Mouse (Mus musculus): Measurements from ENCODE around the gene Adgrv1.

Adgrv1 gene

GRCm38 (mm10) chr13:81610349-81610748, 22.6 kb downstream of the Adgrv1 start:
- no peak for DNase-seq

GRCm38 (mm10) chr13:81606991-81607390, 26.0 kb downstream of the Adgrv1 start:
- DNase-seq = no peak

DNA sequence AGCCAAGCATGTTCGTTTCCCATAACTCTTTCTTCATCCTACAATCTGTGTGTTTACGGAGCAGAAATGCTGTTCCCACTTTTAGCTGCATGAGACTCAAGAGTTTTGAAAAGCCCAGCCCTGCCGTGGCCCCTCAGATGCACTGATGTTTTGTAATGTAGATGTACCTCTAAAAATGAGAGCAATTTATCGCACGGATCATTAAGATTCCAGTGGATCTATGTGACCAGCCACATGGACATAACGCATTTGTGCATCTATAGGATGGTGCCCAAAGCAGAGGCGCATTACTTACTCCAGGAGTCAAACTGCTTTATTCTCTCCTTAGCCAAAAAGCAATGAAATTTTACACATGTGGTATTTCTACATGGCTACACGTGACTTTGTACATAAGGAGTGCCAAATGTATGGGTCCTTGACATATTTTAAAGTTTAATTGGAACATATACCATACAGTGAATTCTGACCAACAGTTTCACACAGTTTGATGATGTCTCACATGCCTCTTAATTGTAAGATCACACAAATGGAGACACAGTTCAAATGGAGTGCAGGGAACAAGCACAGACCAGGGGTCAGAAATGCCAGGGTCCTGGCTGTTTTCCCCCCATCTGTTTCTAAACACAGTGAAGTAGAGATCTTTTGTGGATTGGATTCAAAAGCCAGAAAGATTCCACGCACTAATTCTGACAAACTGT, 35.9 kb downstream of the Adgrv1 start:
- no peak for DNase-seq

DNA sequence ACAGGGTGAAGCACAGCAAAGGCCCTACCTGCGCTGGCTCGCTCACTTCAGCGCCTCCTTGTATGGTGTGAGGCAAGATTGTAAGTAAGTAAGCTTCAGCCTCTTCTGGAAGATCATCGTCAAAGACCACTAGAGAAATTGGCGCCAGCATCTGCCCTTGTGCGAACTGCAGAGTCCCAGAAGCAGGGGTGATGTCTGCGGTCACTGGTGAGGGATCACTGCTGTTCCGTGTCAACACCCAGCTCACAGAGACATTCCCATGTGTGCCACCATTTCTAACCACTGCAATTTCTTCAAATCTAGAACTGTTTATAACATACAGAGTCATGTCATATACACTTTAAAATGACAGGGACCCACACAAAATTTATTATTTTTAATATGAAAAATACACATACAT, 54.3 kb downstream of the Adgrv1 start:
- no peak for DNase-seq

DNA sequence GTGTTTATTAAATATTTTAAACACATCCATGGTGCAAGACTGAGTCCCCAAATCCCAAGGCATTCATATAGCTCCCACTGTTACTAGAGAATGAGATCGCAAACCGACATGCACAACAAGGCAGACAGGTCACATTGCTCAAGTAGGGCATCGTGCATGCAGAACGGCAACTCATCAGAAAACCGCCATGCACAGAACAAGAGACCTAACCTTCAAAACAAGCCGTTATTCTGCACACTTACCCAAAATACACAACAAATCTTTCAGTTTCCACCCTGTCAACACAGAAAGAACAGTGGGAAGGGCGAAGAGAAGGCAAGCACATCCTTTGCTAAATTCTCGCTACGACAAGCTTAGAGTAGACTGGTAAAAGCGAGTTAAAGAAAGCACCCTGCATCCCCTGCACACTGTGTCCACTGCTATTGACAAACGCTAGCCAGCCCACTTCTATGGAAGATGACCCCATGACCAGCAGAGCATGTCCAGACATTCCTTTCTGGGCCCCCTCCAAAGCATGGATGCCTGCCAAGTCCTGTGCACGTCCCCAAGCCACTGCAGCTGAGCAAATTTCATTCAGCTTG, 62.6 kb downstream of the Adgrv1 start:
- peak; percentile 6 for DNase-seq

DNA sequence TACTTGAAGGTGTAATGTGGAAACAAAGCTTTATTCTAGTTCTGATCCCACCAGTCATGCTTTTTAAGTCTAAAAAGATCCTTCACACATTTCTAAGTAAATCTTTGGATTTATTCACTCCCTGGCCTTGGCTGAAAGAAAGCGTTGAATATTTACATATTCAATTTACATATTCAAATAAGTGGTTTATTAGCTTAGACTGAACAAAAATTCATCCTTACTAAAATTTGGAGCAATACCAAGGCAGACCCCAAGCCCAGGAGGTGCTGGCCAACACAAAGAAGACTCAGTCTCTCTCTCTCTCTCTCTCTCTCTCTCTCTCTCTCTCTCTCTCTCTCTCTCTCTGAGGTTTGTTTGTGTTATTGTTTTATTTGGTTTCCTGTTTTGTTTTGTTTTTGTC, 82.9 kb downstream of the Adgrv1 start:
- DNase-seq = no peak

DNA sequence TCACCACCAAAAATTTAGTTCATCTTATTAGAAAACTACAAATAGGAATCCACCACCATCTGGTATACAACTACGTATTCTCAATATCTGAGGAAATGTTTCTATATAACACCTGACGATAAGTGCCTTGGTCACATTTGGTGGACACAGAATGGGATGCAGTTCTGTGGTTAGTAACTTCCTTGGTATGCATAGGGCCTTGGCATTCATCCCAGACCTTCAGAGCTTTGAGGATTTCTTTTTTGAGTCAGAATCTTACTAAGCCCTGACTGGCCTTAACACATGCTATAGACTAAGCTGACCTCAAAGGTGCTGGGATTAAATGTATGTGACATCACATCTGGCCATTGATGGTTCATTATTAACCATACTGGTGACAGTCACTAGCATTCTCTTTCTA, 98.0 kb downstream of the Adgrv1 start:
- no peak for DNase-seq

DNA sequence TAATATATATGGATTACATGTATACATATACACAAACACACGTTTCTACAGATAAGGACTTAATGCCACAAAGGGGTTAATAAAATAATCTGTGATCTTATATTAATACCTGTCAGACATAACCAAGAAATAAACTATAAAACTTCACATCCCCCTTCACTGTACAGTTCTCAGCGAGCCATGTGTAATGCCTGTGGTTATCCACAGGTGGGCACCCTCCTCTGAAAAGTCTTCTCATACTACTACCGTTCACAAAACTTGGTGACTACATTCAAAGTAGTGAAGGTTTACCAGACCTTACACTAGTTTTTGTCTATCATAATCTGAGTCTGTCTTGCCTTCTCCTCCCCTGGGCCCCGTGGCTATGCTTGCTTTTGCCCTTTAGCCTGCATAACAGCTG, 106.3 kb downstream of the Adgrv1 start:
- DNase-seq = no peak

- DNase-seq = peak; percentile 47
Measured at GRCm38 (mm10) chr13:81510142-81510541, 122.8 kb downstream of the Adgrv1 start.

DNA sequence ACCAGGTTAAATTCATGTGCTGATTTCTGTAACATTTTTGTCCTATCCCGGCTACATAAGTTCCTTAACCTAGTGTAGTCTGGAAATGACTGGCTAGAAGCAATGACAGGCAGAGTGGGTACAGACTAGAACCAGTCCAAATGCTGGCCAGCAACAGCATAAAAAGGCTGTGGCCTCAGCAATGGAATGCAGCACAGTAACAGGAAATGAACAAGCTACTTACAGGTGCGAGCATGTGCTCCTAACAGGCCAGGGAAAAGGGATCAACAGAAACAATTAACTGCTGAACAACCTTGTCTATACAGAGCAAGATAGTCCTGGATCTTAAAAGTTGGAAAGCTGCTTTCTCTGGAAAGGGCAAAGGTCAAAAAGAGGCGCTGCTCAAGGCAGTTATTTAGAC, 135.9 kb downstream of the Adgrv1 start:
- no peak for DNase-seq

- no peak for DNase-seq
Measured at GRCm38 (mm10) chr13:81491971-81492370, 141.0 kb downstream of the Adgrv1 start.

GRCm38 (mm10) chr13:81486980-81487379, 146.0 kb downstream of the Adgrv1 start:
- DNase-seq = no peak

DNA sequence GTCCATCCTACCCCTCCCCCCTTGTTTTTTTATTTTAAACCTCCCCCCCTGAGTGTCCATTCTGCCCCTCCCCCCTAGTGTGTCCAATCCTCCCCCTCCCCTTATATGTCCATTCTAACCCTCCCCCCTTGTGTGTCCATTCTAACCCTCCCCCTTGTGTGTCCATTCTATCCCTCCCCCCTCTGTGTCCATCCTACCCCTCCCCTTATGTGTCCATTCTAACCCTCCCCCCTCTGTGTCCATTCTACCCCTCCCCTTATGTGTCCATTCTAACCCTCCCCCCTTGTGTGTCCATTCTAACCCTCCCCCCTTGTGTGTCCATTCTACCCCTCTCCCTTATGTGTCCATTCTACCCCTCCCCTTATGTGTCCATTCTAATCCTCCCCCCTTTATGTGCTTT, 159.2 kb downstream of the Adgrv1 start:
- DNase-seq = no peak

DNA sequence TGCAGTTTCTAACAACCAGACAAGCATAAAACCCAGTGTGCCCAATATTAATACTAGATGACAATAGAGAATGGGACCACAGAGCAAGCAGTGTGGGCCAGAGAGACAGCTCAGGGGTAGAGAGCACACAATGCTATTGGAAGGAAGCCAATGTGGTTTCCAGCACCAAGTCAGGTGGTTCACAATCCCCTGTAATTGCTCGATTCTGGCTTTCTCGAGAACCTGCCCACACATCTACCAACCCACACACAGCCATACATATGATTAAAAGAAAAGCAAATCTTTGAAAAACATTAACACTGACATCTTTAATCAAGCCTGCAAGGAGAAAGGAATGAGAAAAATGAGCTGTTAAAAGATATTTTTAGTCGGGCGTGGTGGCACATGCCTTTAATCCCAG, 166.3 kb downstream of the Adgrv1 start:
- peak; percentile 11 for DNase-seq

GRCm38 (mm10) chr13:81465794-81466193, 167.2 kb downstream of the Adgrv1 start:
- DNase-seq = no peak

GRCm38 (mm10) chr13:81449630-81450029, 183.3 kb downstream of the Adgrv1 start:
- no peak for DNase-seq

DNA sequence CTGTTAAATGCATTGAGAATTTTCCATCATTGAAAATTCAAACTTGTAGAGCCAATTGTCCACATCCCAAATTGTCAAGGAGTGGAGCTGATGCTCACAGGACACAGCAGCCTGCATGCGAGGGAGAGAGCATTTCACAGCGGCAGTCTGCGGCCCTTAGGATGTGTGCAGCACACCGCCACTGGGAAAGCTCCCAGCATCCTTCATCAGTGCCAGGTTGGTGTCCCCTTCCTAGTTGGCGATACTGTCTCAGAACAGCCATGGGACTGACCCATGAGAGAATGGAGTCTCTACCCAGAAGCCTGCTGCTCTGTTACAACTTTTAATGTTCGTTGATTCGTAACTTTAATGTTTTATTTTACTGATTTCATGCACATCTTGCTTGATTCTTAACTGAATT, 183.8 kb downstream of the Adgrv1 start:
- DNase-seq = no peak

- no peak for DNase-seq
Measured at GRCm38 (mm10) chr13:81441412-81441811, 191.5 kb downstream of the Adgrv1 start.

- DNase-seq = peak; percentile 77
Measured at GRCm38 (mm10) chr13:81439390-81440025, 193.4 kb downstream of the Adgrv1 start.

DNA sequence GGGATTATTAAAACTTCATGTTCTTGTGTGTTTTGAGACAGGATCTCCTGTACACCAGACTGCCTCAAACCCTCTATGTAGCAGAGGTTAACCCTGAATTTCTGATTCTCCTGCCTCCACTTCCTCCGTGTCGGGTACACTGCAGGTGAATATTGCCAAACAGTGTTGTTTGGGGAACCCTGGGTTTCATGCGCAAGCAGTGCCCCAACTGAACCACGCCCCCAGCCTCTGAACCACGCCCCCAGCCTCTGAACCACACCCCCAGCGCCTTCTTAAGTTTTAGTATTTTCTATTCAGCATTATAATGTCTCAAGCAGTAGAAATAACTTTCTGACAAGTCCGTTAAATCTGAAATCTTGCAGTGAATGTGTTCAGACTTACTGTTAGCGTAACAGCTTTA, 195.9 kb downstream of the Adgrv1 start:
- DNase-seq = no peak

GRCm38 (mm10) chr13:81426896-81427755, 205.8 kb downstream of the Adgrv1 start:
- DNase-seq = peak; percentile 13

GRCm38 (mm10) chr13:81425111-81425510, 207.8 kb downstream of the Adgrv1 start:
- DNase-seq = no peak

GRCm38 (mm10) chr13:81424002-81424401, 209.0 kb downstream of the Adgrv1 start:
- no peak for DNase-seq

Data from right cerebral cortex, postnatal 25 days (tissue).